Mouse (Mus musculus): Measurements from ENCODE around the gene Zfp384. TPM values are rescaled to one million over a fixed set of nuclear protein-coding genes. Genes with fewer than 3 reads are reported as not detected.

Gene Zfp384
- polyA plus RNA-seq, 1 experiment from 2014 or later = 19.0 TPM

DNA sequence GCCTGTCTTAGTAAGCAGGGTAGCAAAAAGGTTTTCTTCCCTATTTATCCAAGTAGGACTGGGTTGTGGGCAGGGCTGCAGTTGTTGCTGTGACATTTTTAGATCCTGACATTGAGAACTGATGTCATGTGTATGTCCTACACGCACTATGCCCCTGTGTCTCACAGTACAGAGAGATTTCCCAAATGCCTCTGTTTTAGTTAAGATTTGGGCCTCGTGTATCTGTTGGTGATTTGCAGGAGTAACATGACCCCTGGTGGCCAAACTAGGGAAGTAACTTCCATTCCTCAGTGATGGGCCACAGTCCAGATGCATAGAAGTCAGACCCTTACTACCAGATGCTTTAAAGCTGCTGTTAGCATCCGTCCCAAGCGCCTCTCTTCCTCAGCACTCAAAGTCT, 75.5 kb downstream of the Zfp384 start:
- H3K4me2 ChIP-seq (ENCODE audit: low read length) = no peak overlapping the region
- WGBS = 4% methylated on average over 4 of the region's 4 CpGs
- H3K4me1 ChIP-seq (replicated peaks; ENCODE audit: control insufficient read depth, insufficient read depth, low read length) = peaks cover 16% of the 10 kb centered on the region
- no peaks in the 10 kb centered on the region for H3K36me3 ChIP-seq (ENCODE audit: control insufficient read depth, insufficient read depth)
- peak; percentile 5; the same call in 1 of the 2 replicates for ATAC-seq
- H3K4me3 ChIP-seq (replicated peaks; ENCODE audit: low read length) = no peak overlapping the region
- no peak overlapping the region for H3K27ac ChIP-seq (ENCODE audit: low read length)
- H3K9me3 ChIP-seq (ENCODE audit: control insufficient read depth, low read length) = no peaks in the 10 kb centered on the region
- no peak overlapping the region for H3K9ac ChIP-seq (replicated peaks; ENCODE audit: low read depth, low read length)
- H3K27me3 ChIP-seq (replicated peaks; ENCODE audit: control insufficient read depth, insufficient read depth, low read length) = no peaks in the 10 kb centered on the region

Other genes with a start within 250 kb of the Zfp384 start
- gene Eno2, start 239.5 kb upstream of the Zfp384 start, polyA plus RNA-seq (2015; fragmentation: Nextera tagmentation; extraction: Ambion mirVana) = 44.9 and 63.3 TPM in 2 replicates
- gene Lrrc23, start 229.4 kb upstream of the Zfp384 start, polyA plus RNA-seq (2015; fragmentation: Nextera tagmentation; extraction: Ambion mirVana) = 2.5 and 4.9 TPM in 2 replicates
- 4.7 and 5.9 TPM in 2 replicates for gene Spsb2, start 200.5 kb upstream of the Zfp384 start, polyA plus RNA-seq (2015; fragmentation: Nextera tagmentation; extraction: Ambion mirVana)
- gene Tpi1, start 194.8 kb upstream of the Zfp384 start, polyA plus RNA-seq (2015; fragmentation: Nextera tagmentation; extraction: Ambion mirVana) = 359 and 360 TPM in 2 replicates
- gene Usp5, start 179.7 kb upstream of the Zfp384 start, polyA plus RNA-seq (2015; fragmentation: Nextera tagmentation; extraction: Ambion mirVana) = 203 and 216 TPM in 2 replicates
- 69.7 and 76.7 TPM in 2 replicates for gene Cdca3, start 179.6 kb upstream of the Zfp384 start, polyA plus RNA-seq (2015; fragmentation: Nextera tagmentation; extraction: Ambion mirVana)
- gene Gnb3, start 168.9 kb upstream of the Zfp384 start, polyA plus RNA-seq (2015; fragmentation: Nextera tagmentation; extraction: Ambion mirVana) = 0.42 and 0.75 TPM in 2 replicates
- 13.0 and 16.8 TPM in 2 replicates for gene P3h3, start 151.4 kb upstream of the Zfp384 start, polyA plus RNA-seq (2015; fragmentation: Nextera tagmentation; extraction: Ambion mirVana)
- 21.8 and 28.8 TPM in 2 replicates for gene Gpr162, start 145.2 kb upstream of the Zfp384 start, polyA plus RNA-seq (2015; fragmentation: Nextera tagmentation; extraction: Ambion mirVana)
- 0.06 and 0.30 TPM in 2 replicates for gene Cd4, start 120.9 kb upstream of the Zfp384 start, polyA plus RNA-seq (2015; fragmentation: Nextera tagmentation; extraction: Ambion mirVana)
- gene Lag3, start 97.4 kb upstream of the Zfp384 start, polyA plus RNA-seq (2015; fragmentation: Nextera tagmentation; extraction: Ambion mirVana) = 1.7 and 2.9 TPM in 2 replicates
- 666 and 701 TPM in 2 replicates for gene Ptms, start 89.0 kb upstream of the Zfp384 start, polyA plus RNA-seq (2015; fragmentation: Nextera tagmentation; extraction: Ambion mirVana)
- gene Mlf2, start 77.8 kb upstream of the Zfp384 start, polyA plus RNA-seq (2015; fragmentation: Nextera tagmentation; extraction: Ambion mirVana) = 459 and 463 TPM in 2 replicates
- 94.4 and 96.7 TPM in 2 replicates for gene Cops7a, start 43.6 kb upstream of the Zfp384 start, polyA plus RNA-seq (2015; fragmentation: Nextera tagmentation; extraction: Ambion mirVana)
- 36.6 and 44.7 TPM in 2 replicates for gene Pianp, start 12.5 kb upstream of the Zfp384 start, polyA plus RNA-seq (2015; fragmentation: Nextera tagmentation; extraction: Ambion mirVana)
- 200 and 204 TPM in 2 replicates for gene Ing4, start 30.6 kb downstream of the Zfp384 start, polyA plus RNA-seq (2015; fragmentation: Nextera tagmentation; extraction: Ambion mirVana)
- 21.4 and 31.6 TPM in 2 replicates for gene Acrbp, start 40.5 kb downstream of the Zfp384 start, polyA plus RNA-seq (2015; fragmentation: Nextera tagmentation; extraction: Ambion mirVana)
- 0.44 and 0.60 TPM in 2 replicates for gene Lpar5, start 58.8 kb downstream of the Zfp384 start, polyA plus RNA-seq (2015; fragmentation: Nextera tagmentation; extraction: Ambion mirVana)
- gene Chd4, start 86.8 kb downstream of the Zfp384 start, polyA plus RNA-seq (2015; fragmentation: Nextera tagmentation; extraction: Ambion mirVana) = 78.1 and 79.8 TPM in 2 replicates
- gene Nop2, start 122.8 kb downstream of the Zfp384 start, polyA plus RNA-seq (2015; fragmentation: Nextera tagmentation; extraction: Ambion mirVana) = 54.4 and 55.3 TPM in 2 replicates
- gene Iffo1, start 136.1 kb downstream of the Zfp384 start, polyA plus RNA-seq (2015; fragmentation: Nextera tagmentation; extraction: Ambion mirVana) = 17.3 and 19.3 TPM in 2 replicates
- gene Gapdh, start 157.3 kb downstream of the Zfp384 start, polyA plus RNA-seq (2015; fragmentation: Nextera tagmentation; extraction: Ambion mirVana) = 1,297 and 1,346 TPM in 2 replicates
- 91.4 and 91.6 TPM in 2 replicates for gene Ncapd2, start 182.6 kb downstream of the Zfp384 start, polyA plus RNA-seq (2015; fragmentation: Nextera tagmentation; extraction: Ambion mirVana)
- 137 and 140 TPM in 2 replicates for gene Mrpl51, start 182.7 kb downstream of the Zfp384 start, polyA plus RNA-seq (2015; fragmentation: Nextera tagmentation; extraction: Ambion mirVana)
- gene Vamp1, start 206.4 kb downstream of the Zfp384 start, polyA plus RNA-seq (2015; fragmentation: Nextera tagmentation; extraction: Ambion mirVana) = 5.5 and 7.3 TPM in 2 replicates
- 3.8 and 4.5 TPM in 2 replicates for gene Tapbpl, start 222.7 kb downstream of the Zfp384 start, polyA plus RNA-seq (2015; fragmentation: Nextera tagmentation; extraction: Ambion mirVana)
- gene Cd27, start 227.9 kb downstream of the Zfp384 start, polyA plus RNA-seq (2015; fragmentation: Nextera tagmentation; extraction: Ambion mirVana) = 1.8 TPM in 1 of 2 replicates, not detected in the other

Data from forebrain, embryonic 16.5 days (tissue).